Mouse (Mus musculus): ENCODE measurements around the gene Ehd1.

GRCm38 (mm10) chr19:6234337-6235083 lies 42.0 kb upstream of the Ehd1 start:
- TF ChIP-seq CTCF (IDR thresholded peaks at IDR 0.05; ENCODE audit: low read depth) (no peak), EP300 (IDR thresholded peaks at IDR 0.05; ENCODE audit: low read depth) (no peak)

Measured in liver, embryonic 14.5 days (tissue).